Mouse (Mus musculus) frontal cortex, postnatal 10 days (tissue): ENCODE data around the gene Fut7.

Source experiments
- DNase-seq, 2 experiments: peaks; one replicate each; pipeline ENCODE4 v3.0.0; 2022; ENCODE audit warnings: low spot score in 2 of 2, mixed read lengths in 1 of 2

Gene Fut7

GRCm38 (mm10) chr2:25458911-25459310 is 35.8 kb downstream of the Fut7 start:
- no peak for DNase-seq

- DNase-seq: peak; percentile 46 to 48
Measured at GRCm38 (mm10) chr2:25460135-25460534, 37.1 kb downstream of the Fut7 start.

DNA sequence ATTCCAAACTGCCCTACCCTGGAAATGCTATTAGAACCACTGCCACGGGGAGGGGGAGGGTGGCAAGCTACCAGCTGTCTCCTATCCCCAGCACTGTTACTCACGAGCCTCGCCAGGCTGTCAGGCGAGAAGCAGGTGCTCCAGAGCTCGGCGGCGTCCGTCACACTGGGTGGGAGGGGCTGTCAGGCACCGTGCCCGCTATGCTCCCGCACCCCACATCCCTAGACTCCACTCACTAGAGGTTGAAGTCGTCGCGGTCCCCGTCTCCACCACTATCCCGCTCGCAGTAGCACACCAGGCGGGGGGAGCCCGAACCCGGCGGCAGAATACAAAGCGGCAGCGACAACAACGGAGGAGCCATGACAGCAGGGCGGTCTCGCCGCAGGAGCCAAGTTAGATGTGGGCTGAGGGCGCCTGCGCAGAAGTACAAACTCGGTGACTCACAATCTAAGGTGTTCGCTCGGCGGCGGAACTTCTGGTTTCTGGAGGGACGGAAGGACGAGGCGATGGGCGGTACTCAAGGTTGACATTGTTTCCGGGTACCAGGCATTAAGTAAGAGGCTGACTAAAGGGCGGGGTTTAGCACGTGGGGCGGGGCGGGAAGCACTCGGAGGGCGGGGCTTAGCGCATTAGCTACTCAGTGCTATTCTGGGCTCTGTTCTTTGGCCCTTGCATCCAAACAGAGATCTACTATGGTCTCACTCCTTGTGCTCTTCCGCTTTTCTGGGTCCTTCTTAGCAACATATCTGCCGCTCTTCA is 37.7 kb downstream of the Fut7 start, which contains the start of gene Paxx:
Paxx (minus strand) TSS at position 544 of the 759 bp plus-strand sequence.
- peak; percentile 89 to 90 for DNase-seq

DNA sequence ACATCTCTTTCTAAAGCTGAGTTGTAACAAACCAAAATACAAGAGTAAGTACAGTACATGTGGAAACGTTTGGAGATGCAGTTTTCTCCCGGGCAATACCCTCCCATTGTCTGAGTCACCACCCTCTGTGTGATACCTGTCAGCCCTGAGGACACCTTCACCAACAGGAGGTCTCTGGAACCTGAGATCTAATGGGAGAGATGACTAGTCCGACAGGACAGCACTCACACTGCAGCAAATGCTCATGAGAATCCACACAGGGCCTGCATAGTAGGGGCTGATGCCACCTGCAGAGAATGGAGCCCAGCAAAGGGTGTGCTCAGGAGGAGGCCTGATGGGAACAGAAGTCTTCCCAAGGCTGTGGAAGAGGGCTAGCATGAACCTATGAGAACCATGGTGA is 38.3 kb downstream of the Fut7 start:
- no peak for DNase-seq

DNA sequence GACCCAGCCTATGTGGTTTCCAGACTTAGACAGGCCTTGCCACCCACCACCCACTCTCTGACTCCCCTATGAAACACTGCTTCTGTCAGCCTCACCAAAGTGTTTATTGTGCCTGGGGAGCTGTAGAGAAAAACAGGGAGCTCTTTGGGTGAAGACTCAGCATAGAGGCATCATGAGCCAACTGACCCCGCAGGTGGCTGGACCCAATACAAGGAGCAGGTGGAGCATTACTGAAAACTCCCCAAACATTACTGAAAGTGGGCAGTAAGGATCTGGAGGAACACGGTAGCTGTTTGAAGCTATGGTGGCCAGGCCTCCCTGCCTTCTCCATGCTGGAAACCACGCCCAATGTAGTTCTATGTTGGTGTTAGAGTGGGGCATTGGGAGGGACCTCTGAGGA is 40.6 kb downstream of the Fut7 start:
- DNase-seq: no peak

GRCm38 (mm10) chr2:25465256-25465655 is 42.2 kb downstream of the Fut7 start:
- no peak for DNase-seq

DNA sequence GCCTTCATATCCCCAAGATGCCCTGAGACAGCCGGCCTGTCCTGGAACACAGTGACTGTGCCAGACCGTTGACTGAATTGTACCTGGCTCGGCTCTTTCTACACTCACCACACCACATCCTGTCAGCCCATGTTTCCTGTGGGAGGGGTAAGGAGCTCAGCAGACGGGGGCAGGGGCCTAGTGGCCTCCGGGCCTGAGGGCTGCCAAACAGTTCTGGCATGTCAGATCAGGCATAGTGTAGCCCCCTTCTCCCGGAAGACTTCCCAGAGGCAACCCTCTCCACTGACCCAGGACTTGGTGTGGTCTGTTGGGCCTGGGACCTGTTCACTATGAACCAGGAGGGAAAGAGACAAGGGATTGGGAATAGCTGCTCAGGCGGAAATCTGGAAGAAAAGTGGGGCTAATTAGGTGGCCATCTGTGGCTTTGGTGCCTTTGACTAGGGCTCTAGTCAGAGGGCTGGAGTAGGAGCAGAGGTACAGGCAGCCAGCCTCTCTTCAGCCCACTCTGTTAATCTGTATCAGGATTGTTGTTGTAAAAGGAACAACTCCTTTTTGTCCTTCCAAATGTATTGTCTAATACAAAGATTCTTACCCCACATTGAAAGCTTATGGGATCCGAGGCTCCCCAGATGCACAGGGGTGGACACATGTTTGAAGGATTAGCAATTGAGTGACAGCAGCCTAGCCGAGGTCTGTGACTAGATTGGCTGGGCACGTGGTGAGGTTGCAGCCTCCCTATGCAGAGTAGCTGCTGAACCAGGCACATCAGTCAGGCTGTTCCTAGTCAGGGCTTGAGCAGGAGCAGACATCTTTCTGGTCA is 43.0 kb downstream of the Fut7 start:
- no peak for DNase-seq

GRCm38 (mm10) chr2:25467606-25468303 is 44.7 kb downstream of the Fut7 start:
- DNase-seq: no peak

DNA sequence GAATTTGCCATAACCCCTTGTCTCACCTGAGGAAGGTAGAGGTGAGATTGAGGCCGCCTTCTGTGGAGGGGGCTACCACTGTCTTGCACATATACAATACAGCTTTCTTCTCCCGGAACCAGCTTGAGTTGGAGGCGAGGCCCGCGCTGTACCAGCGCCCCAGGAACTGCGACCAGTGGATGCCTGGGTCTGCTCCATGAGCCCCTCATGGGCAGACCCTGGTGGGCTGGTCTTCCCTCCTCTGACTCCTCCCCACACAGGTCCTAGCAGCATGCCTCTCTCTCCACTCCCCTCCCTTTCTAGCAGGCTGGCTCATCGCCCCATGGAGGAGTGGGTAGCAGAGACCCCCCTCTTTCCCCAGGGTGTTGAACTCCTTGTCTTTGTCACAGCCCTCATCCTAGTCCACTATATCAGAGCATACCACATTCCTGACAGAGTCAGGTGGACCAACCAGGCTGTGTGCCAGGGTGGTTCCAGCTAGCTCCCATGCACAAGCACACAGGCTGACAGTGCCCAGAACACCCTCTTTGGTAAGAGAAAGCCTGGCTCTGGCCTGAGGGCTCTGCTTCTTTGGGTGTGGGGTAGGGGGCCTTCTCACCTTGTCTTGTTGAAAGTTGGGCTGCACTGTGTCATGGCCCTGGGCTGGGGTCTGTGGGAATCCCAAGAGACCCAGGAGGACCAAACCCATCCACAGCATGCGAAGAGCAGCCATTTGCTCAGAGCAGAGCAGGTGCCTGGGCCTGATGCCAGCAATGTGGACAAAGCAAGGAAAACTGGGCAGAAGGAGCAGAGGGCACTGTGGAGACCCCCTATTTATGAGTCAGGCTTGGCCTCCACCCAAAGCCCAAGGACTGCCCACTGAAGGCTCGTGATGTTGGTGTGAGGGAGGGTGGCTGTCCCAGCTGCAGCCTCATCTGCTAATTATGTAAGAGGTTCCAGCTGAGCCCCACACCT is 46.2 kb downstream of the Fut7 start:
- no peak for DNase-seq

DNA sequence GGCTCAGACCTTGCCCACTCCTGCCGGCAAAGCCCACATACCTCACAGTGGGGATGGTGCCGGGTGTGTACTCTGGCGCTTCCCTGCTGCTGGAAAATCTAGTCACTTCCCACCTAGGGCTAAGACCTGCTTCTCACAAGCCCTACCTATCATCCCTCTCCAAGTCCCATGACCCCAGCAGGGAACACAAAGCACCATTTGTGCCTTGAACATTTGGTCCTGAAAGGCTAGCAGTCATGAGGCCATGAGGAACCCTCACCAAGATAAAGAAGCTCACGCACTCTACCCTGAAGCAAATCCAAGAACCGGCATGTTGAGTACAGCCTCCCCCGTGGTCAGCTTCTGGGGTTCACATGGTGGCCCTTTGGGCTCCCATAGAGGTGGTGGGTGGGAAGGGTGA is 46.9 kb downstream of the Fut7 start, which contains the start of gene Ptgds:
Ptgds (minus strand) TSS at position 78 of the 400 bp plus-strand sequence.
- no peak for DNase-seq

DNA sequence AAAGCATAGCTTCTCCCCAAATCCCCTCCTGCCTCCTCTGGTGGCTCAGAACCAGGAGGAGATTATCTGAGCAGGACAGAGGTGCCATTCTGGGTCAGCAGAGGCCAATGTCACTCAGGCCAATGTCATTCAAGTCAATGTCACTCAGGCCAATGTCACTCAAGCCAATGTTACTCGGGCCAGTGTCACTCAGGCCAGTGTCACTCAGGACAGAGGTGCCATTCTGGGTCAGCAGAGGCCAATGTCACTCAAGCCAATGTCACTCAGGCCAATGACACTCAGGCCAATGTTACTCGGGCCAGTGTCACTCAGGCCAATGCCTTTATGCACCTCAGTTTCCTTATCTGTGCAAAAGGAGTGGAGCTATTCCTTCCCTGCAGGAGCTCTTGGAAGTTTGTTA is 49.5 kb downstream of the Fut7 start:
- DNase-seq: no peak
